Mouse (Mus musculus): ENCODE measurements at regions not wholly inside any gene's neighbourhood (a gene's known extent, or its start where the extent isn't known, plus 50 kb on each side); places are given as distances from the start of the nearest gene placed in this dataset.
A peak's percentile ranks its signal among the peaks of the same experiment; 100 is the strongest.

GRCm38 (mm10) chr2:107231680-107232079 lies 58.8 kb upstream of the Kcna4 start:
- H3K27me3 ChIP-seq (ENCODE audit: control insufficient read depth, insufficient read depth, low read length) = no peaks in the 10 kb centered on the region
- H3K9ac ChIP-seq (ENCODE audit: low read length) = no peak overlapping the region
- no peaks in the 10 kb centered on the region for H3K9me3 ChIP-seq (ENCODE audit: control insufficient read depth, low read length)
- ATAC-seq (ENCODE audit: low FRiP score) = 0 out of 2 replicates have a peak, but pooled peaks have one; percentile 16
- H3K4me3 ChIP-seq (ENCODE audit: low read depth, low read length) = no peak overlapping the region
- 70% methylated on average over 2 of the region's 2 CpGs for WGBS
- no peak for DNase-seq (ENCODE audit: low spot score, missing footprints)
- no peak overlapping the region for H3K27ac ChIP-seq (ENCODE audit: low read depth, low read length)
- H3K4me1 ChIP-seq (ENCODE audit: control insufficient read depth, insufficient read depth, low read length) = no peaks in the 10 kb centered on the region
- no peaks in the 10 kb centered on the region for H3K36me3 ChIP-seq (ENCODE audit: control insufficient read depth, insufficient read depth, low read length)
- H3K4me2 ChIP-seq = no peak overlapping the region

GRCm38 (mm10) chr2:107232885-107233284 lies 57.6 kb upstream of the Kcna4 start:
- no peak for DNase-seq (ENCODE audit: low spot score, missing footprints)
- WGBS = 76% methylated on average over 2 of the region's 2 CpGs
- Histone ChIP-seq H3K4me3 (ENCODE audit: low read depth, low read length) (no peak overlapping the region), H3K4me1 (ENCODE audit: control insufficient read depth, insufficient read depth, low read length) (no peaks in the 10 kb centered on the region), H3K4me2 (no peak overlapping the region), H3K27me3 (ENCODE audit: control insufficient read depth, insufficient read depth, low read length) (no peaks in the 10 kb centered on the region), H3K36me3 (ENCODE audit: control insufficient read depth, insufficient read depth, low read length) (no peaks in the 10 kb centered on the region), H3K9ac (ENCODE audit: low read length) (no peak overlapping the region), H3K9me3 (ENCODE audit: control insufficient read depth, low read length) (no peaks in the 10 kb centered on the region), H3K27ac (ENCODE audit: low read depth, low read length) (no peak overlapping the region)
- no peak for ATAC-seq (ENCODE audit: low FRiP score)
